Mouse (Mus musculus) erythroblast, embryonic 14.5 days (primary cell): ENCODE results near the gene Hand2.

Experiments used
- GATA1 ChIP-seq: IDR thresholded peaks from 2 replicates; pipeline ENCODE4 v1.6.1; 2012; ENCODE audit warnings: low read length, inconsistent platforms, mixed read lengths
- TAL1 ChIP-seq: IDR thresholded peaks from 3 replicates; pipeline ENCODE4 v1.6.1; 2012; ENCODE audit warnings: low read length, inconsistent platforms, mixed read lengths

- no peak for TF ChIP-seq GATA1
- no peak for TF ChIP-seq TAL1
These were observed 20.2 kb downstream of the Hand2 start for GRCm38 (mm10) chr8:57340840-57341540.
